Mouse (Mus musculus): ENCODE data around the gene Atg101.

GRCm38 (mm10) chr15:101286129-101286770 is 2.2 kb downstream of the Atg101 start:
- TF ChIP-seq ZC3H11A (IDR thresholded peaks at IDR 0.05; ENCODE audit: borderline replicate concordance, low read depth, low read length), result no peak
- TF ChIP-seq HCFC1 (IDR thresholded peaks at IDR 0.05; ENCODE audit: borderline replicate concordance, insufficient read depth, low read length), result no peak
- no peak for TF ChIP-seq ZNF384 (IDR thresholded peaks at IDR 0.05; ENCODE audit: low read depth, low read length)
